Mouse (Mus musculus): ENCODE measurements at regions not wholly inside any gene's neighbourhood (a gene's known extent, or its start where the extent isn't known, plus 50 kb on each side); places are given as distances from the start of the nearest gene placed in this dataset.
A peak's percentile ranks its signal among the peaks of the same experiment; 100 is the strongest.

GRCm38 (mm10) chr8:89270001-89270400 lies 226.0 kb upstream of the Sall1 start:
- no peak overlapping the region for H3K27ac ChIP-seq (ENCODE audit: low read depth, low read length)
- no peak overlapping the region for H3K4me3 ChIP-seq (ENCODE audit: low read depth, low read length)
- WGBS = 5% methylated on average over 1 of the region's 1 CpGs
- no peak overlapping the region for H3K9ac ChIP-seq
- TF ChIP-seq CTCF (IDR thresholded peaks at IDR 0.05; ENCODE audit: low read depth) = no peak
- DNase-seq = no peak
- no peaks in the 10 kb centered on the region for H3K4me1 ChIP-seq (ENCODE audit: insufficient read depth)
- ATAC-seq = no peak
- H3K36me3 ChIP-seq (ENCODE audit: insufficient read depth) = no peaks in the 10 kb centered on the region
- no peak overlapping the region for H3K4me2 ChIP-seq (ENCODE audit: low read depth)
- H3K9me3 ChIP-seq (ENCODE audit: low read length) = no peaks in the 10 kb centered on the region
- H3K27me3 ChIP-seq (ENCODE audit: insufficient read depth, low read length) = no peaks in the 10 kb centered on the region; the same call in 1 of the 2 replicates

GRCm38 (mm10) chr8:89261163-89261812 lies 217.3 kb upstream of the Sall1 start:
- Histone ChIP-seq H3K4me2 (ENCODE audit: low read depth) (no peak overlapping the region), H3K36me3 (ENCODE audit: insufficient read depth) (no peaks in the 10 kb centered on the region), H3K4me1 (ENCODE audit: insufficient read depth) (no peaks in the 10 kb centered on the region), H3K9ac (no peak overlapping the region), H3K27ac (ENCODE audit: low read depth, low read length) (no peak overlapping the region), H3K4me3 (ENCODE audit: low read depth, low read length) (no peak overlapping the region), H3K9me3 (ENCODE audit: low read length) (no peaks in the 10 kb centered on the region), H3K27me3 (ENCODE audit: insufficient read depth, low read length) (no peaks in the 10 kb centered on the region)
- ATAC-seq = no peak
- 82% methylated on average over 15 of the region's 15 CpGs for WGBS
- no peak for DNase-seq
- TF ChIP-seq CTCF (IDR thresholded peaks at IDR 0.05; ENCODE audit: low read depth) = no peak

- WGBS = 81% methylated on average over 5 of the region's 5 CpGs
- TF ChIP-seq CTCF (IDR thresholded peaks at IDR 0.05; ENCODE audit: low read depth) = no peak
- DNase-seq (no peak), ATAC-seq (no peak)
- Histone ChIP-seq H3K9me3 (ENCODE audit: low read length) (no peaks in the 10 kb centered on the region), H3K27ac (ENCODE audit: low read depth, low read length) (no peak overlapping the region), H3K36me3 (ENCODE audit: insufficient read depth) (no peaks in the 10 kb centered on the region), H3K27me3 (ENCODE audit: insufficient read depth, low read length) (no peaks in the 10 kb centered on the region), H3K4me1 (ENCODE audit: insufficient read depth) (no peaks in the 10 kb centered on the region), H3K4me2 (ENCODE audit: low read depth) (no peak overlapping the region), H3K9ac (no peak overlapping the region), H3K4me3 (ENCODE audit: low read depth, low read length) (no peak overlapping the region)
These were observed 215.9 kb upstream of the Sall1 start for GRCm38 (mm10) chr8:89259881-89260280.

- H3K9me3 ChIP-seq (ENCODE audit: low read length) = no peaks in the 10 kb centered on the region
- no peak for DNase-seq
- H3K4me2 ChIP-seq (ENCODE audit: low read depth) = no peak overlapping the region
- peaks cover 7% of the 10 kb centered on the region; the same call in 1 of the 2 replicates for H3K4me1 ChIP-seq (ENCODE audit: insufficient read depth)
- no peak overlapping the region for H3K4me3 ChIP-seq (ENCODE audit: low read depth, low read length)
- 69% methylated on average over 4 of the region's 4 CpGs for WGBS
- H3K36me3 ChIP-seq (ENCODE audit: insufficient read depth) = no peaks in the 10 kb centered on the region
- ATAC-seq = no peak
- no peak for TF ChIP-seq CTCF (IDR thresholded peaks at IDR 0.05; ENCODE audit: low read depth)
- no peak overlapping the region for H3K9ac ChIP-seq
- no peaks in the 10 kb centered on the region; the same call in none of the 2 replicates for H3K27me3 ChIP-seq (ENCODE audit: insufficient read depth, low read length)
- H3K27ac ChIP-seq (ENCODE audit: low read depth, low read length) = no peak overlapping the region
These were observed 202.4 kb upstream of the Sall1 start for GRCm38 (mm10) chr8:89246342-89246741.

GRCm38 (mm10) chr8:89245131-89245751 lies 201.3 kb upstream of the Sall1 start:
- ATAC-seq (0 out of 2 replicates have a peak, but pooled peaks have one; percentile 18), DNase-seq (peak; percentile 42)
- Histone ChIP-seq H3K36me3 (ENCODE audit: insufficient read depth) (no peaks in the 10 kb centered on the region), H3K4me3 (ENCODE audit: low read depth, low read length) (peak overlapping the region; percentile 16), H3K4me1 (ENCODE audit: insufficient read depth) (peaks cover 7% of the 10 kb centered on the region; the same call in 1 of the 2 replicates), H3K27me3 (ENCODE audit: insufficient read depth, low read length) (no peaks in the 10 kb centered on the region; the same call in none of the 2 replicates), H3K4me2 (ENCODE audit: low read depth) (peak overlapping the region; percentile 43), H3K9me3 (ENCODE audit: low read length) (no peaks in the 10 kb centered on the region), H3K9ac (peak overlapping the region; percentile 22; the same call in 1 of the 2 replicates), H3K27ac (ENCODE audit: low read depth, low read length) (no peak overlapping the region)
- WGBS = 14% methylated on average over 25 of the region's 25 CpGs
- no peak for TF ChIP-seq CTCF (IDR thresholded peaks at IDR 0.05; ENCODE audit: low read depth)

GRCm38 (mm10) chr8:89241686-89242085 lies 197.7 kb upstream of the Sall1 start:
- no peak overlapping the region for H3K9ac ChIP-seq
- H3K4me1 ChIP-seq (ENCODE audit: insufficient read depth) = peaks cover 7% of the 10 kb centered on the region; the same call in 1 of the 2 replicates
- H3K4me3 ChIP-seq (ENCODE audit: low read depth, low read length) = no peak overlapping the region
- no peaks in the 10 kb centered on the region for H3K9me3 ChIP-seq (ENCODE audit: low read length)
- 8% methylated on average over 5 of the region's 5 CpGs for WGBS
- H3K27ac ChIP-seq (ENCODE audit: low read depth, low read length) = no peak overlapping the region
- ATAC-seq (no peak), DNase-seq (no peak)
- TF ChIP-seq CTCF (IDR thresholded peaks at IDR 0.05; ENCODE audit: low read depth) = no peak
- no peaks in the 10 kb centered on the region; the same call in none of the 2 replicates for H3K27me3 ChIP-seq (ENCODE audit: insufficient read depth, low read length)
- H3K36me3 ChIP-seq (ENCODE audit: insufficient read depth) = no peaks in the 10 kb centered on the region
- no peak overlapping the region for H3K4me2 ChIP-seq (ENCODE audit: low read depth)

- no peak for ATAC-seq
- no peak for DNase-seq
- Histone ChIP-seq H3K4me1 (ENCODE audit: insufficient read depth) (peaks cover 1% of the 10 kb centered on the region; the same call in 1 of the 2 replicates), H3K36me3 (ENCODE audit: insufficient read depth) (no peaks in the 10 kb centered on the region), H3K9me3 (ENCODE audit: low read length) (no peaks in the 10 kb centered on the region), H3K27me3 (ENCODE audit: insufficient read depth, low read length) (no peaks in the 10 kb centered on the region; the same call in none of the 2 replicates), H3K4me2 (ENCODE audit: low read depth) (no peak overlapping the region), H3K9ac (no peak overlapping the region), H3K4me3 (ENCODE audit: low read depth, low read length) (no peak overlapping the region), H3K27ac (ENCODE audit: low read depth, low read length) (no peak overlapping the region)
- 31% methylated on average over 2 of the region's 2 CpGs for WGBS
- TF ChIP-seq CTCF (IDR thresholded peaks at IDR 0.05; ENCODE audit: low read depth) = no peak
These were observed 195.7 kb upstream of the Sall1 start for GRCm38 (mm10) chr8:89239626-89240025.

Measured in forebrain, postnatal 0 days (tissue).